Mouse (Mus musculus) embryo, embryonic 10 days (tissue): ENCODE measurements around the gene Scaf8.

ENCODE experiments used
- DNase-seq: peaks from one replicate; pipeline ENCODE4 v3.0.0-alpha.2; 2015; ENCODE audit warnings: low spot score

Scaf8 gene

GRCm38 (mm10) chr17:3207529-3208240, 92.9 kb downstream of the Scaf8 start:
- DNase-seq: no peak

DNA sequence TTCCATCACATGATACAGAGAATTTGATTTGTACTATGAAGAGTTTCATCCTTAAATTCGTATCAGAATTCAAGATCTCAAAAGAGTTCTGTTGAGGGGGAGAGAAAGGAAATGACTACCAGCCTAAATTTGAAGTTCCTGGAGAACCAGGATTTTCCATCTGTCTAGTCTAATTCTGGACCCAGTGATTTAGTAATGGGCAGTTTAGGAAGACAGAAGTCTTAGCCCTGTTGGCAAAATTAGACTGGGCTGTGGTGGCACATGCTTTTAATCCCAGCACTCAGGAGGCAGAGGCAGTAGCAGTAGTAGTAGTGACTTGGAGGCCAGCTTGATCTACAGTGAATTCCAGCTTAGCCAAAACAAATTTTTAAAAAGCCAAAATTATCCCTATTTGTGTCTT, 93.7 kb downstream of the Scaf8 start:
- no peak for DNase-seq

GRCm38 (mm10) chr17:3209581-3209980, 94.8 kb downstream of the Scaf8 start:
- DNase-seq: no peak

GRCm38 (mm10) chr17:3210134-3210533, 95.4 kb downstream of the Scaf8 start:
- no peak for DNase-seq

DNA sequence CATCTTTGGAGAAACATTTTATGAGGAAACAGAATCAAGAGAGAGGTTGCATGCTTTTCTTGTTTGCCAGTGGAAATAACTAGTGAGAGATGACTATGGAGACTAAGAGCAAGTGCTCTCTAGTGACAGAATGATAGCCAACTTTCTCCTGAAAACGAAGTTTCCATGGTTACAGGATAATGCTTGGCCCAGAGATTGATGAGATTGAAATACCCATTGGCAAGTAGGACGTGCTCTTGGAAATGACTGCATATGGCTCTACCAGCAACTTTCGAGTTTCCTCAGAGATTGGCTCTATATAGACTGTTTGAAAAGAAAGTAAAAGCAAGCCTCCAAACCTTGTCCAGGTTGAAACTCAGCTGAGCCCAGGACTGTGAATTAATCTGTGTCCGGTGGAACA, 97.3 kb downstream of the Scaf8 start:
- no peak for DNase-seq

DNA sequence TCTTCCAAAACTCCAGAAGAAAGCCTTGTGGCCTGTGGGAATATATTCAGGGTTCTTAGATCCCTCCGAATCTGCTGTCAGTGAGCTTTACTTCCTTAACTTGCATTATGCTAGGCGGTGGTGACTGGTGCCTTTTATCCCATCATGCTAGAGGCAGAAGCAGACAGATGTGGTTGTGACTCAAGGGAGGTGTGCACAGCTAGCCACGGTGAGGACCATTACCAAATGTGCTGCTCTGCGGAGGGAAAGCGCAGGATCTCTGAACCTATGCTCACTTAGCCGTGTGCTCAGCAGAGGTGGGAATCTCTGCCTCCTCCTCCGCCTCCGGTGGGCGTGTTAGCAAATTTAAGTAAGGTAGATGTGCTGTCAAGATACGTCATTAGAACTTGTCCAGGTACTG, 98.1 kb downstream of the Scaf8 start:
- no peak for DNase-seq

- no peak for DNase-seq
Measured at GRCm38 (mm10) chr17:3214852-3215251, 100.1 kb downstream of the Scaf8 start.

DNA sequence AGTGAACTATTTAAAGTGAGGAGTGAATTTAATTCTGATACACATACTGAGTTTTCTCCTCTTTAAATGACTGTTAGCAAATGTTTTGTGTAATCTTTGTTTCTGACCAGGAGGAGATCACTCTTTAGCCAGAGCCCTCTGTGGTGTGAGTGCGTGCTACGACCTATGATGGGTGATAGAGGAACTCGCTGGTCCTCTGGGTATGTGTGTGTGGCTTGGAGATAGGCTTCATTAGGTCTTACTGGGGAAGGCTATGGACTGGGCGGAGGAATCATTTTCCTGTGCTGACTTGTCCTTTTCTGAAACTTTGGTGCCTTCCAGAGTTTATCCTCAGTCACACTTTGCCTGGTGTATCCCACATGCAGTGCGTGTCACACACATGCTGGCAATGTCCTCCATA, 102.3 kb downstream of the Scaf8 start:
- DNase-seq: no peak

- no peak for DNase-seq
Measured at GRCm38 (mm10) chr17:3218364-3218763, 103.6 kb downstream of the Scaf8 start.

DNA sequence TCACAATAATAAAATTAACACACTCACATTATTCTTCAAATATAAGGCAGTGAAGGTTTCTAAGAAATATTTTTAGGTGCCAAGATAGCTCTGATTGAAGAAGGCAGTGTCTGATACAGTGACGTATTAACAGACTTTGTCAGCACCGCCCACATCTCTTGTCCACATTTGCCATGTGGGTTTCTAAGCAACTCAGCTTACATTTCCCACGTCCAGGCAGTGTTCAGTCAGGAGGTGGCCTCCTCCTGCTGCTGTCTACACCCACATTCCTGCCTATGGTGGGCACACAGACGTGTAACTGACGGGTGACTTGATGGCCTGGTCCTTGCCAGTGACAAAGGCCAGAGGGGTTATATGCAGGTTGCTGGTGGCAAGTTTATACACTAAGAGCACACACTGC, 104.1 kb downstream of the Scaf8 start:
- no peak for DNase-seq

DNA sequence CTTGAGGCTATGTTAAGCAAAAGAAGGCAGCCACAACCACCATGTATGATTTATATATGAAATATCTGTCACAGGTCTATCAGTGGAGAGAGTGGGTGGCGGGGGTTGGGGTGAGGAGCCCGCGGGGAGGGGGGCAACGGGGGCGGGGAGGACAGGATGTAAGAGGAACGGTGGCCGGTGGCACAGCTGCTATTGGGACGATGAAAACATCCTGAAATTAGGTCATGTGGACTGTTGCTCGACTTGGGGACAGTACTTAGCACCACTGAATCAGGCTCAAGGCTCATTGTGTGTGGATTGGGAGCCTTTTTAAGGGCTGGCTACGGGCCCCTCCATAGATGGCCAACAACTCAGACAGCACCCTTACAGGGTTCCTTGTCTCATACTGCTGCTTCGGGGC, 105.4 kb downstream of the Scaf8 start:
- no peak for DNase-seq

DNA sequence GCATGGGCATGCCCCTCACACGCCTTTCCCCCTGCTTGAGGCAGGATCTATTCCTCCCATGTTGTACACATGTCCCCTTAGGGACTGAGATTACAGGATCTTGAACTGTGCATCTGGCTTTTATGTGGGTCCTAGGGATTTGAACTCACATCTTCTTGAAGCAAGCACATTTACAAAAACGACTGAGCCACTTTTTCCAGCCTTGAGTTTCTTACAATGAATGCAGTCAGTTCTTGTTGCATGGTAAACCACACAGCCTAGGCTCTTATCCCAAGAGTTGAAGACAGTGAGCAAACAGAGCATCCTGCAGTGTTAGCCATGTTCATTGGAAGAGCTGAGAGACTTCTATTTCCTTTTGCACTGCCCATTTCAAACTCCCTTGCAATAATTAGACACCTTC, 108.3 kb downstream of the Scaf8 start:
- DNase-seq: no peak

DNA sequence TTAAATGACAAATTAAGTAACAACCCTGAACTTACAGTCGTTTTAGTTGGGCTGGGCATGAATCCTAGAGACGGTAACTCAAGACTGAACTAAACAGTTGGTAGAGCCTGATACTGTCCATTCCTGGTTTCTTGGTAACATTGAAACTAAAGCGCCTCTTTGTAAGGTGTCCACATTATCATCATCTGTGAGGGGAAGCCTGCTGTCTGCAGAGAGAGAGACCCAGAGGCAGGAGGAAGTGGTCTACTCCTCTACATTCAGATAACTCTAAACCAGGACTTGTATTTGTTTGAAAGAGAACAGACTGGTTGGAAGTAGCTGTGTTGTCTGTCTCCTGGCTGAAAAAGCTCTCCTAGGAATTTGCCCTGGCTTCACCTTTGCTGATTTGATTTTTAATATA, 108.9 kb downstream of the Scaf8 start:
- no peak for DNase-seq

GRCm38 (mm10) chr17:3224383-3225106, 109.8 kb downstream of the Scaf8 start:
- DNase-seq: peak; percentile 86

GRCm38 (mm10) chr17:3230231-3231000, 115.6 kb downstream of the Scaf8 start:
- DNase-seq: peak; percentile 81

- no peak for DNase-seq
Measured at GRCm38 (mm10) chr17:3232626-3233025, 117.9 kb downstream of the Scaf8 start.

- no peak for DNase-seq
Measured at GRCm38 (mm10) chr17:3243672-3244071, 128.9 kb downstream of the Scaf8 start.

GRCm38 (mm10) chr17:3244881-3245739, 130.3 kb downstream of the Scaf8 start:
- peak; percentile 14 for DNase-seq

- peak; percentile 61 for DNase-seq
Measured at GRCm38 (mm10) chr17:3246665-3247370, 132.0 kb downstream of the Scaf8 start.
